Mouse (Mus musculus) neural tube, embryonic 14.5 days (tissue): ENCODE data around the gene Ndp. TPM values are rescaled to one million over a fixed set of nuclear protein-coding genes. Genes with fewer than 3 reads are reported as not detected.

Experiments used
- polyA plus RNA-seq: library from polyadenylated mRNA; unstranded; fragments of >200 nt; fragmentation: Nextera tagmentation; extraction: Ambion mirVana; gene quantifications from 2 replicates; pipeline ENCODE4 v1.2.1, GENCODE M21; 2014

The Ndp gene
- polyA plus RNA-seq, 1 experiment from 2014 or later = 12.5 TPM

Other genes starting within 250 kb of the Ndp start
- 2.8 and 3.3 TPM in 2 replicates for gene Maob, start 94.4 kb downstream of the Ndp start, polyA plus RNA-seq